Mouse (Mus musculus) MEL (cell line): Measurements from ENCODE around the gene Prpf4b. TPM values are rescaled to one million over a fixed set of nuclear protein-coding genes. Genes with fewer than 3 reads are reported as not detected.

Experiments used
- DNase-seq: peaks from one replicate; pipeline ENCODE4 v3.0.0; 2011; ENCODE audit warnings: low read depth, low spot score
- H3K27ac ChIP-seq: 2 replicates; pipeline ENCODE4 v1.5.1; 2012; ENCODE audit warnings: low read depth, mild to moderate bottlenecking, control low read depth, low read length, moderate library complexity; ENCODE audit not compliant: control insufficient read depth
- H3K27me3 ChIP-seq, 2 experiments: fragments of 150-350 bp in 1 of 2; sonication (generic) in 1 of 2; 2 replicates each; pipeline ENCODE4 v1.6.1; 2012; ENCODE audit warnings: low read length in 2 of 2, mild to moderate bottlenecking in 2 of 2, improper control_type of control experiment in 1 of 2, moderate library complexity in 1 of 2; ENCODE audit not compliant: insufficient read depth in 2 of 2, control insufficient read depth in 1 of 2
- H3K36me3 ChIP-seq, 2 experiments: 2 replicates each; pipeline ENCODE4 v1.6.1; 2012 to 2014; ENCODE audit warnings: low read length in 2 of 2, improper control_type of control experiment in 1 of 2, inconsistent platforms in 1 of 2, mild to moderate bottlenecking in 1 of 2; ENCODE audit not compliant: insufficient read depth in 2 of 2, control insufficient read depth in 1 of 2
- H3K4me1 ChIP-seq, 2 experiments: fragments of 150-350 bp in 1 of 2; sonication (generic) in 1 of 2; 2 replicates each; pipeline ENCODE4 v1.6.1; 2012; ENCODE audit warnings: low read length in 2 of 2, improper control_type of control experiment in 1 of 2, mild to moderate bottlenecking in 1 of 2; ENCODE audit not compliant: insufficient read depth in 2 of 2, control insufficient read depth in 1 of 2
- H3K4me3 ChIP-seq, 2 experiments: fragments of 150-350 bp in 1 of 2; sonication (generic) in 1 of 2; 2 replicates each; pipeline ENCODE4 v1.5.1; 2012; ENCODE audit warnings: low read depth in 2 of 2, low read length in 2 of 2, mild to moderate bottlenecking in 2 of 2, moderate library complexity in 2 of 2, control low read depth in 1 of 2, improper control_type of control experiment in 1 of 2; ENCODE audit not compliant: control insufficient read depth in 1 of 2, insufficient read depth in 1 of 2
- H3K79me2 ChIP-seq: 2 replicates; pipeline ENCODE4 v1.6.1; 2012; ENCODE audit warnings: mild to moderate bottlenecking, low read length, moderate library complexity; ENCODE audit not compliant: control insufficient read depth, poor library complexity, insufficient read depth
- H3K9ac ChIP-seq: 2 replicates; pipeline ENCODE4 v1.6.1; 2012; ENCODE audit warnings: low read depth, mild to moderate bottlenecking, control low read depth, low read length, moderate library complexity; ENCODE audit not compliant: control insufficient read depth, poor library complexity, severe bottlenecking
- H3K9me3 ChIP-seq: fragments of 150-350 bp; sonication (generic); replicated peaks from 2 replicates; pipeline ENCODE4 v1.6.1; 2012; ENCODE audit warnings: mild to moderate bottlenecking, low read length, improper control_type of control experiment, moderate library complexity; ENCODE audit not compliant: insufficient read depth
- BHLHE40 ChIP-seq: IDR thresholded peaks from 2 replicates; pipeline ENCODE4 v1.6.1; 2012; ENCODE audit warnings: low read depth, mild to moderate bottlenecking, inconsistent platforms, low read length, improper control_type of control experiment, borderline replicate concordance
- E2F4 ChIP-seq: IDR thresholded peaks from 2 replicates; pipeline ENCODE4 v1.6.1; 2011; ENCODE audit warnings: low read depth, low read length, improper control_type of control experiment, borderline replicate concordance
- EP300 ChIP-seq, 2 experiments: IDR thresholded peaks; 2 replicates each; pipeline ENCODE4 v1.6.1; 2011; ENCODE audit warnings: improper control_type of control experiment in 2 of 2, low read length in 2 of 2, low read depth in 1 of 2, mild to moderate bottlenecking in 1 of 2
- GABPA ChIP-seq: IDR thresholded peaks from 2 replicates; pipeline ENCODE4 v1.6.1; 2012; ENCODE audit warnings: low read depth, mild to moderate bottlenecking, inconsistent platforms, low read length, improper control_type of control experiment, moderate library complexity
- HCFC1 ChIP-seq: IDR thresholded peaks from 2 replicates; pipeline ENCODE4 v1.6.1; 2012; ENCODE audit warnings: low read depth, mild to moderate bottlenecking, inconsistent platforms, low read length, improper control_type of control experiment, moderate library complexity
- KAT2A ChIP-seq: conservative IDR thresholded peaks from 2 replicates; pipeline ENCODE4 v1.6.1; 2012; ENCODE audit warnings: low read depth, low read length, improper control_type of control experiment, inconsistent platforms
- MYB ChIP-seq: IDR thresholded peaks from 2 replicates; pipeline ENCODE4 v1.6.1; 2011; ENCODE audit warnings: mild to moderate bottlenecking, low read depth, low read length, improper control_type of control experiment
- MYC ChIP-seq: IDR thresholded peaks from 2 replicates; pipeline ENCODE4 v1.6.1; 2011; ENCODE audit warnings: low read depth, mild to moderate bottlenecking, low read length, improper control_type of control experiment, moderate library complexity
- NELFE ChIP-seq: IDR thresholded peaks from 2 replicates; pipeline ENCODE4 v1.6.1; 2011; ENCODE audit warnings: low read depth, low read length, improper control_type of control experiment
- POLR2AphosphoS2 ChIP-seq: IDR thresholded peaks from 2 replicates; pipeline ENCODE4 v1.6.1; 2011; ENCODE audit warnings: low read length, improper control_type of control experiment
- SIN3A ChIP-seq: IDR thresholded peaks from 2 replicates; pipeline ENCODE4 v1.6.1; 2012; ENCODE audit warnings: low read length, improper control_type of control experiment, inconsistent platforms
- SMC3 ChIP-seq: IDR thresholded peaks from 2 replicates; pipeline ENCODE4 v1.6.1; 2011; ENCODE audit warnings: low read depth, low read length, improper control_type of control experiment
- TBP ChIP-seq: IDR thresholded peaks from 2 replicates; pipeline ENCODE4 v1.8.0; 2011; ENCODE audit warnings: low read depth, low read length, improper control_type of control experiment
- TCF12 ChIP-seq: IDR thresholded peaks from 2 replicates; pipeline ENCODE4 v1.6.1; 2014; ENCODE audit warnings: low read depth, mild to moderate bottlenecking, inconsistent platforms, low read length, improper control_type of control experiment, moderate library complexity
- UBTF ChIP-seq: IDR thresholded peaks from 2 replicates; pipeline ENCODE4 v1.6.1; 2012; ENCODE audit warnings: low read depth, mild to moderate bottlenecking, inconsistent platforms, low read length, improper control_type of control experiment, moderate library complexity, borderline replicate concordance; ENCODE audit not compliant: insufficient read depth
- USF1 ChIP-seq: IDR thresholded peaks from 2 replicates; pipeline ENCODE4 v1.6.1; 2014; ENCODE audit warnings: low read depth, mild to moderate bottlenecking, inconsistent platforms, low read length, improper control_type of control experiment, moderate library complexity
- USF2 ChIP-seq, 2 experiments: IDR thresholded peaks; 2 replicates each; pipeline ENCODE4 v1.6.1; 2011 to 2012; ENCODE audit warnings: improper control_type of control experiment in 2 of 2, low read length in 2 of 2, borderline replicate concordance in 1 of 2, inconsistent platforms in 1 of 2, low read depth in 1 of 2, mild to moderate bottlenecking in 1 of 2; ENCODE audit not compliant: insufficient read depth in 1 of 2
- ZKSCAN1 ChIP-seq: IDR thresholded peaks from 2 replicates; pipeline ENCODE4 v1.6.1; 2012; ENCODE audit warnings: low read depth, mild to moderate bottlenecking, inconsistent platforms, low read length, improper control_type of control experiment, moderate library complexity
- ZNF384 ChIP-seq: IDR thresholded peaks from 2 replicates; pipeline ENCODE4 v1.6.1; 2012; ENCODE audit warnings: low read depth, mild to moderate bottlenecking, inconsistent platforms, low read length, improper control_type of control experiment
- polyA plus RNA-seq, 2 experiments: library from polyadenylated mRNA; stranded (reverse) in 1 of 2; unstranded in 1 of 2; fragments of >175 nt in 1 of 2; fragments of >200 nt in 1 of 2; gene quantifications; 2 replicates each; pipeline versions ENCODE4 v1.2.1 to v1.2.4; 2012; ENCODE audit warnings: low replicate concordance in 2 of 2, low read depth in 1 of 2; ENCODE audit not compliant: insufficient read length in 2 of 2, insufficient read depth in 1 of 2, missing spikeins in 1 of 2
- total RNA-seq: library from RNA; depleted of rRNA; stranded (reverse); fragments of 300-350 nt; gene quantifications from 2 replicates; pipeline ENCODE4 v1.2.3, GENCODE M21; 2012

Prpf4b gene
- total and polyA plus RNA-seq, 3 experiments = 74.9 to 88.6 TPM; not detected in 1

- TF ChIP-seq UBTF (no peak), TCF12 (peak; percentile 99), BHLHE40 (peak; percentile 63; the same call in 1 of the 2 replicates), GABPA (no peak), ZNF384 (no peak), SIN3A (peak; percentile 63), POLR2AphosphoS2 (no peak), E2F4 (no peak), NELFE (no peak), USF2 (IDR thresholded peaks at IDR 0.05; ENCODE audit: borderline replicate concordance in 1 of 2, insufficient read depth in 1 of 2, low read depth in 1 of 2, low read length in 2 of 2) (no peak), ZKSCAN1 (no peak), MYC (no peak; the same call in 1 of the 2 replicates), SMC3 (no peak), KAT2A (no peak), EP300 (IDR thresholded peaks at IDR 0.05; ENCODE audit: low read depth in 1 of 2, low read length in 2 of 2) (peak; percentile 89 to 96), HCFC1 (no peak), MYB (peak; percentile 47; the same call in 1 of the 2 replicates), USF1 (no peak)
Measured at GRCm38 (mm10) chr13:34827988-34828882, 46.9 kb upstream of the Prpf4b start (continued).

- DNase-seq = no peak
- Histone ChIP-seq H3K4me3 (no peak overlapping the region), H3K9me3 (no peaks in the 10 kb centered on the region)
- TF ChIP-seq USF2 (IDR thresholded peaks at IDR 0.05; ENCODE audit: borderline replicate concordance in 1 of 2, insufficient read depth in 1 of 2, low read depth in 1 of 2, low read length in 2 of 2) (no peak), TBP (no peak)
- TF ChIP-seq, all 39 proteins: peak for 0
- Histone ChIP-seq H3K9ac (no peak overlapping the region), H3K27ac (no peak overlapping the region), H3K36me3 (no peaks in the 10 kb centered on the region), H3K4me1 (no peaks in the 10 kb centered on the region), H3K27me3 (no peaks in the 10 kb centered on the region), H3K79me2 (no peaks in the 10 kb centered on the region)
Measured at GRCm38 (mm10) chr13:34842851-34843250, 32.3 kb upstream of the Prpf4b start.
